Mouse (Mus musculus) erythroblast, embryonic 14.5 days (primary cell): ENCODE results near the gene Foxn3. TPM values are rescaled to one million over a fixed set of nuclear protein-coding genes. Genes with fewer than 3 reads are reported as not detected.

Experiments used
- H3K27me3 ChIP-seq: 2 replicates; pipeline ENCODE4 v1.6.1; 2012; ENCODE audit warnings: inconsistent platforms; ENCODE audit not compliant: control insufficient read depth
- H3K36me3 ChIP-seq: 2 replicates; pipeline ENCODE4 v1.6.1; 2012; ENCODE audit warnings: mild to moderate bottlenecking, inconsistent platforms; ENCODE audit not compliant: control insufficient read depth
- H3K4me1 ChIP-seq: 2 replicates; pipeline ENCODE4 v1.6.1; 2012; ENCODE audit warnings: inconsistent platforms; ENCODE audit not compliant: control insufficient read depth
- H3K4me3 ChIP-seq: replicated peaks from 2 replicates; pipeline ENCODE3; 2012; ENCODE audit warnings: moderate library complexity, mild to moderate bottlenecking, inconsistent platforms
- H3K9me3 ChIP-seq: 2 replicates; pipeline ENCODE4 v1.6.1; 2012; ENCODE audit warnings: low read length, inconsistent platforms, mixed read lengths; ENCODE audit not compliant: control insufficient read depth
- GATA1 ChIP-seq: IDR thresholded peaks from 2 replicates; pipeline ENCODE4 v1.6.1; 2012; ENCODE audit warnings: low read length, inconsistent platforms, mixed read lengths
- TAL1 ChIP-seq: IDR thresholded peaks from 3 replicates; pipeline ENCODE4 v1.6.1; 2012; ENCODE audit warnings: low read length, inconsistent platforms, mixed read lengths
- polyA plus RNA-seq: library from polyadenylated mRNA; stranded (reverse); fragments of >175 nt; gene quantifications from 2 replicates; pipeline ENCODE4 v1.2.3, GENCODE M21; 2012

The Foxn3 gene
- polyA plus RNA-seq, 1 experiment = 0.84 TPM

GRCm38 (mm10) chr12:99550629-99551028 is 12.8 kb downstream of the Foxn3 start:
- no peaks in the 10 kb centered on the region for H3K27me3 ChIP-seq
- no peak overlapping the region for H3K4me3 ChIP-seq
- no peaks in the 10 kb centered on the region for H3K9me3 ChIP-seq
- H3K4me1 ChIP-seq = no peaks in the 10 kb centered on the region
- H3K36me3 ChIP-seq = no peaks in the 10 kb centered on the region
- no peak for TF ChIP-seq TAL1
- TF ChIP-seq GATA1 = no peak

- Histone ChIP-seq H3K4me3 (no peak overlapping the region), H3K4me1 (no peaks in the 10 kb centered on the region), H3K36me3 (no peaks in the 10 kb centered on the region), H3K9me3 (no peaks in the 10 kb centered on the region), H3K27me3 (no peaks in the 10 kb centered on the region)
- TF ChIP-seq GATA1 (no peak), TAL1 (no peak)
These were observed 13.6 kb downstream of the Foxn3 start for GRCm38 (mm10) chr12:99549811-99550210.

- Histone ChIP-seq H3K27me3 (no peaks in the 10 kb centered on the region), H3K36me3 (no peaks in the 10 kb centered on the region), H3K4me1 (no peaks in the 10 kb centered on the region), H3K4me3 (no peak overlapping the region), H3K9me3 (no peaks in the 10 kb centered on the region)
- no peak for TF ChIP-seq TAL1
- no peak for TF ChIP-seq GATA1
These were observed 15.0 kb downstream of the Foxn3 start for GRCm38 (mm10) chr12:99548419-99548818.

GRCm38 (mm10) chr12:99547295-99547694 is 16.1 kb downstream of the Foxn3 start:
- Histone ChIP-seq H3K9me3 (no peaks in the 10 kb centered on the region), H3K36me3 (no peaks in the 10 kb centered on the region), H3K27me3 (no peaks in the 10 kb centered on the region), H3K4me1 (no peaks in the 10 kb centered on the region), H3K4me3 (no peak overlapping the region)
- TF ChIP-seq GATA1 (no peak), TAL1 (no peak)

- Histone ChIP-seq H3K4me1 (no peaks in the 10 kb centered on the region), H3K36me3 (no peaks in the 10 kb centered on the region), H3K27me3 (no peaks in the 10 kb centered on the region), H3K4me3 (no peak overlapping the region), H3K9me3 (no peaks in the 10 kb centered on the region)
- no peak for TF ChIP-seq TAL1
- no peak for TF ChIP-seq GATA1
These were observed 18.1 kb downstream of the Foxn3 start for GRCm38 (mm10) chr12:99545270-99545770.

GRCm38 (mm10) chr12:99544262-99545128 is 18.9 kb downstream of the Foxn3 start:
- no peaks in the 10 kb centered on the region for H3K36me3 ChIP-seq
- H3K4me1 ChIP-seq = no peaks in the 10 kb centered on the region
- H3K9me3 ChIP-seq = no peaks in the 10 kb centered on the region
- H3K4me3 ChIP-seq = no peak overlapping the region
- H3K27me3 ChIP-seq = no peaks in the 10 kb centered on the region
- TF ChIP-seq GATA1 (no peak), TAL1 (no peak)

GRCm38 (mm10) chr12:99543421-99544195 is 19.8 kb downstream of the Foxn3 start:
- Histone ChIP-seq H3K9me3 (no peaks in the 10 kb centered on the region), H3K27me3 (no peaks in the 10 kb centered on the region), H3K4me3 (no peak overlapping the region), H3K4me1 (no peaks in the 10 kb centered on the region), H3K36me3 (no peaks in the 10 kb centered on the region)
- TF ChIP-seq TAL1 (no peak), GATA1 (no peak)

GRCm38 (mm10) chr12:99540201-99540600 is 23.2 kb downstream of the Foxn3 start:
- Histone ChIP-seq H3K36me3 (no peaks in the 10 kb centered on the region), H3K27me3 (no peaks in the 10 kb centered on the region), H3K4me3 (no peak overlapping the region), H3K4me1 (no peaks in the 10 kb centered on the region), H3K9me3 (peaks cover 9% of the 10 kb centered on the region)
- TF ChIP-seq TAL1 (no peak), GATA1 (no peak)

GRCm38 (mm10) chr12:99537316-99537715 is 26.1 kb downstream of the Foxn3 start:
- Histone ChIP-seq H3K36me3 (no peaks in the 10 kb centered on the region), H3K27me3 (no peaks in the 10 kb centered on the region), H3K4me3 (no peak overlapping the region), H3K4me1 (peaks cover 1% of the 10 kb centered on the region), H3K9me3 (peaks cover 15% of the 10 kb centered on the region)
- no peak for TF ChIP-seq TAL1
- TF ChIP-seq GATA1 = no peak
